Mouse (Mus musculus): ENCODE data around the gene Ddx50. TPM values are rescaled to one million over a fixed set of nuclear protein-coding genes. Genes with fewer than 3 reads are reported as not detected.

The Ddx50 gene
- total RNA-seq (2021), result 10 to 100 TPM; 75.7 to 87.6 TPM

GRCm38 (mm10) chr10:62650881-62651810 is at the start of gene Ddx50:
TSS of gene Ddx50 (minus strand) at chr10:62651218.
- DNase-seq (ENCODE audit: extremely low spot score in 1 of 2, low spot score in 1 of 2), result peak; percentile 99

GRCm38 (mm10) chr10:62692771-62693170 is 41.8 kb upstream of the Ddx50 start:
- DNase-seq (ENCODE audit: extremely low spot score in 1 of 2, low spot score in 1 of 2), result no peak

GRCm38 (mm10) chr10:62692244-62692643 is 41.2 kb upstream of the Ddx50 start:
- no peak for DNase-seq (ENCODE audit: extremely low spot score in 1 of 2, low spot score in 1 of 2)

- DNase-seq (ENCODE audit: extremely low spot score in 1 of 2, low spot score in 1 of 2), result no peak
Observed at GRCm38 (mm10) chr10:62687032-62687674, 36.1 kb upstream of the Ddx50 start.

GRCm38 (mm10) chr10:62683043-62683442 is 32.0 kb upstream of the Ddx50 start:
- DNase-seq (ENCODE audit: extremely low spot score in 1 of 2, low spot score in 1 of 2), result no peak

GRCm38 (mm10) chr10:62679833-62680232 is 28.8 kb upstream of the Ddx50 start:
- DNase-seq (ENCODE audit: extremely low spot score in 1 of 2, low spot score in 1 of 2), result no peak

- no peak for DNase-seq (ENCODE audit: extremely low spot score in 1 of 2, low spot score in 1 of 2)
Observed at GRCm38 (mm10) chr10:62677329-62677728, 26.3 kb upstream of the Ddx50 start.

GRCm38 (mm10) chr10:62676196-62676595 is 25.2 kb upstream of the Ddx50 start:
- no peak for DNase-seq (ENCODE audit: extremely low spot score in 1 of 2, low spot score in 1 of 2)

GRCm38 (mm10) chr10:62672359-62672758 is 21.3 kb upstream of the Ddx50 start:
- no peak for DNase-seq (ENCODE audit: extremely low spot score in 1 of 2, low spot score in 1 of 2)

GRCm38 (mm10) chr10:62669245-62669644 is 18.2 kb upstream of the Ddx50 start:
- DNase-seq (ENCODE audit: extremely low spot score in 1 of 2, low spot score in 1 of 2), result no peak

GRCm38 (mm10) chr10:62668463-62668862 is 17.4 kb upstream of the Ddx50 start:
- DNase-seq (ENCODE audit: extremely low spot score in 1 of 2, low spot score in 1 of 2), result no peak

- DNase-seq (ENCODE audit: extremely low spot score in 1 of 2, low spot score in 1 of 2), result no peak
Observed at GRCm38 (mm10) chr10:62668043-62668442, 17.0 kb upstream of the Ddx50 start.

- no peak for DNase-seq (ENCODE audit: extremely low spot score in 1 of 2, low spot score in 1 of 2)
Observed at GRCm38 (mm10) chr10:62664963-62665590, 14.1 kb upstream of the Ddx50 start.

- no peak for DNase-seq (ENCODE audit: extremely low spot score in 1 of 2, low spot score in 1 of 2)
Observed at GRCm38 (mm10) chr10:62664171-62664570, 13.2 kb upstream of the Ddx50 start.

GRCm38 (mm10) chr10:62656711-62657110 is 5.7 kb upstream of the Ddx50 start:
- DNase-seq (ENCODE audit: extremely low spot score in 1 of 2, low spot score in 1 of 2), result no peak

GRCm38 (mm10) chr10:62651961-62652360 is 943 bp upstream of the Ddx50 start:
- no peak for DNase-seq (ENCODE audit: extremely low spot score in 1 of 2, low spot score in 1 of 2)

- DNase-seq (ENCODE audit: extremely low spot score in 1 of 2, low spot score in 1 of 2), result peak in 1 of 2 experiments; percentile 24
Observed at GRCm38 (mm10) chr10:62650358-62650782, 648 bp downstream of the Ddx50 start.

- no peak for DNase-seq (ENCODE audit: extremely low spot score in 1 of 2, low spot score in 1 of 2)
Observed at GRCm38 (mm10) chr10:62604161-62604560, 46.9 kb downstream of the Ddx50 start.

- DNase-seq (ENCODE audit: extremely low spot score in 1 of 2, low spot score in 1 of 2), result no peak
Observed at GRCm38 (mm10) chr10:62603233-62604030, 47.6 kb downstream of the Ddx50 start.

All from layer of hippocampus, postnatal 25 days (tissue).